In genomic region chr10:59289062-59289461, GRCm38 (mm10) we compare ENCODE assay signal across 14 mouse cellular contexts. TPM values are rescaled to one million over a fixed set of nuclear protein-coding genes. Genes with fewer than 3 reads are reported as not detected.
DNase-seq lines count a peak whose midpoint lies in the region; TF ChIP-seq lines count a peak whose summit lies in the region.
"Had no signal": no experiment of that assay in that cellular context is flagged by ENCODE, and none has a peak within 500 bp of the region (broad histone marks: within the 10 kb centered on the region; RNA-seq: fewer than 3 reads in every experiment).

No protein-coding gene starts in this region.

- no peaks in the 10 kb centered on the region for H3K36me3 ChIP-seq in kidney, adult 2 months (ENCODE audit: control insufficient read depth, insufficient read depth, low read length)
- no peaks in the 10 kb centered on the region for H3K36me3 ChIP-seq in spleen, adult 2 months (ENCODE audit: control insufficient read depth, insufficient read depth, low read length)
- H3K36me3 ChIP-seq: hindbrain, embryonic 12.5 days; neural tube, embryonic 15.5 days had no signal

- DNase-seq in kidney, adult 2 months: peak; percentile 32
- DNase-seq in kidney, adult 18-20 months: no peak
- DNase-seq in spleen, adult 2 months (ENCODE audit: low read depth in 1 of 2, low spot score in 2 of 2): no peak
- no peak for DNase-seq in spleen, adult 12 weeks (ENCODE audit: low spot score)
- peak; percentile 58 for DNase-seq in ZHBTc4 (ENCODE audit: low read depth, low spot score)
- DNase-seq in lung, postnatal 4 days: peak; percentile 48 to 53
- no peak for DNase-seq in right cerebral cortex, adult 18-20 months
- DNase-seq in spleen, postnatal 4 days (ENCODE audit: low spot score in 2 of 2): no peak
- DNase-seq: cerebellum, adult 9-10 months; gastrocnemius, postnatal 36 days; left cerebral cortex, postnatal 4 days had no signal

- 64% methylated on average over 8 of the region's 8 CpGs for WGBS in kidney, adult 2 months
- WGBS in spleen, adult 2 months: 77% methylated on average over 8 of the region's 8 CpGs

- no peak overlapping the region for H3K4me3 ChIP-seq in kidney, adult 2 months (ENCODE audit: insufficient read depth, low read depth, low read length)
- H3K4me3 ChIP-seq in spleen, adult 2 months (ENCODE audit: extremely low read depth, insufficient read depth, insufficient read length): no peak overlapping the region
- H3K4me3 ChIP-seq: erythroblast, embryonic 14.5 days; hindbrain, embryonic 12.5 days; neural tube, embryonic 15.5 days had no signal

- TF ChIP-seq CTCF in kidney, adult 2 months (conservative IDR thresholded peaks at IDR 0.05; ENCODE audit: insufficient read depth, insufficient read length, low read depth, low read length): peak; percentile 69
- peak; percentile 32; the same call in 1 of the 2 replicates for TF ChIP-seq CTCF in spleen, adult 2 months (IDR thresholded peaks at IDR 0.05; ENCODE audit: extremely low read depth, insufficient read depth, insufficient read length, insufficient replicate concordance)

- TF ChIP-seq POLR2A in kidney, adult 2 months (IDR thresholded peaks at IDR 0.05; ENCODE audit: low read depth, low read length): no peak
- no peak for TF ChIP-seq POLR2A in spleen, adult 2 months (IDR thresholded peaks at IDR 0.05; ENCODE audit: low read depth, low read length)

- H3K27ac ChIP-seq in kidney, adult 2 months (ENCODE audit: insufficient read depth, low read depth, low read length): no peak overlapping the region
- no peak overlapping the region for H3K27ac ChIP-seq in spleen, adult 2 months (ENCODE audit: insufficient read depth, low read length)
- H3K27ac ChIP-seq: hindbrain, embryonic 12.5 days; neural tube, embryonic 15.5 days had no signal

- H3K27me3 ChIP-seq in kidney, adult 2 months (replicated peaks; ENCODE audit: control insufficient read depth, insufficient read depth, low read length): no peaks in the 10 kb centered on the region
- H3K27me3 ChIP-seq in spleen, adult 2 months (ENCODE audit: control insufficient read depth, insufficient read depth, low read length): no peaks in the 10 kb centered on the region
- H3K27me3 ChIP-seq: neural tube, embryonic 15.5 days had no signal

- peaks cover 4% of the 10 kb centered on the region; the same call in 1 of the 2 replicates for H3K4me1 ChIP-seq in kidney, adult 2 months (ENCODE audit: control insufficient read depth, insufficient read depth, low read length)
- H3K4me1 ChIP-seq in spleen, adult 2 months (ENCODE audit: control insufficient read depth, insufficient read depth, insufficient read length): no peaks in the 10 kb centered on the region
- H3K4me1 ChIP-seq: hindbrain, embryonic 12.5 days had no signal

RNA-seq across cellular contexts. Expression of gene P4ha1, which starts 34.0 kb away (rescaled TPM):
- 20.4 and 22.7 TPM in 2 replicates for polyA plus RNA-seq in kidney, adult 2 months (2012; rRNA removed)
- 5.3 and 7.1 TPM in 2 replicates for polyA plus RNA-seq in spleen, adult 2 months (2012; rRNA removed)

Comparison
In these comparisons a context has a peak if more than half of its experiments do, and no peak if none do; other contexts are left out.
1. DNase-seq: peak in kidney, adult 2 months (single experiment), ZHBTc4 (single experiment) and lung, postnatal 4 days (2 of 2); none in kidney, adult 18-20 months (single experiment), spleen, adult 2 months (0 of 2), spleen, adult 12 weeks (single experiment), right cerebral cortex, adult 18-20 months (single experiment) and spleen, postnatal 4 days (0 of 2).